Mouse (Mus musculus) C2C12 (cell line): ENCODE data around the gene Vat1.

Experiments
- CEBPB ChIP-seq: IDR thresholded peaks from one replicate; pipeline ENCODE4 v1.6.1; 2011; ENCODE audit warnings: low read depth, mild to moderate bottlenecking, control low read depth, moderate library complexity
- CTCF ChIP-seq: IDR thresholded peaks from one replicate; pipeline ENCODE4 v1.5.1; 2011; ENCODE audit not compliant: control insufficient read depth, insufficient read depth, insufficient read length
- MAX ChIP-seq: IDR thresholded peaks from one replicate; pipeline ENCODE4 v1.6.1; 2011; ENCODE audit warnings: mild to moderate bottlenecking, control low read depth
- USF1 ChIP-seq: IDR thresholded peaks from one replicate; pipeline ENCODE4 v1.6.1; 2011; ENCODE audit warnings: low read depth, mild to moderate bottlenecking, control low read depth, moderate library complexity

DNA sequence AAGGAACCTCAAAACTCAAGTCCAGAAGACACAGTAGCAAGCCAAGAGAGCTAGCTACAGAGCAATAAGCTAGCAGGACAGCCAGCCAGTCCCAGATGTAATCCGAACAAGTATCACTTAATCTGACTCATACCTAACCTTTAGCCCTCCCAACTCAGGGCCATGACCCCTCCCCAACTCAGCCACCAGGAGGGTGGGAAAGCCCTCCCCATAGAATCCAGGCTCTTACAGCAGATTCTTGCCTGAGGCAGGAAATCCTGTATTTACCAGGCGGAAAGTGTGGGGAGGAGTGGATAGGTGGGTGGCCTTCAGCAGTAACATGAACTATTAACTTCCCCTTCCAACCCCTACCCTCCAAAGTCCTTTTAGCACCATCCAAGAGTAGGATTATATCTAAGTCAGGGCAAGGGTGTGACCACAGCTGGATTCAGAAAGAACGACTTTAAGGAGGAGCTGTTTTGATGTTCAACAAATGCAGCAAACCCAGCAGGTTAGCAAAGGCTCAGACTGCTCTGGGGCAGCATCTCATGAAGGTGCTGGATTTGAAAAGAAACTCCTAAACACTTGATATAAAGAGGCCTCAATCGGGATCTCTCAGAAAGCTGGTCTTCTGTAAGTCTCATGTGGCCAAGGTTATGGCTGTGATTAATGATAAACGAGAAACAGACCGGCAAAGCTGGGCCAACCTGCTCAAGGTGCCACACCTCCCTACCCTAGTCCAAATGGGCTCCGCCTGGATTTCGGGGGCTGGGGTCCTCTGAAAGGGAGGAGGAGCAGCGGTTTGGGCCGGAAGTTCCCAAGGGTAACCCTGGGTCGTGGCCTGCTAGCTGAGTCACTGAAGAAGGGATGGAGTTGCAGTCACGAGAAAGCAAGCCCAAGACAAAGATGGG is 1.6 kb downstream of the Vat1 start, which contains the start of gene Rnd2:
- TF ChIP-seq CTCF (no peak), USF1 (no peak), MAX (no peak), CEBPB (no peak)
